Mouse (Mus musculus) G1E (cell line): ENCODE results near the gene Sidt1.

Experiments used
- CTCF ChIP-seq: IDR thresholded peaks from 2 replicates; pipeline ENCODE4 v1.5.1; 2012; ENCODE audit warnings: low read depth, low read length, inconsistent platforms, mixed read lengths
- GATA1 ChIP-seq: IDR thresholded peaks from 2 replicates; pipeline ENCODE4 v1.6.1; 2012; ENCODE audit warnings: borderline replicate concordance, low read length, inconsistent platforms, mixed read lengths
- POLR2AphosphoS5 ChIP-seq: IDR thresholded peaks from 2 replicates; pipeline ENCODE4 v1.6.1; 2012; ENCODE audit warnings: low read depth, low read length, inconsistent platforms; ENCODE audit not compliant: insufficient replicate concordance
- TAL1 ChIP-seq: conservative IDR thresholded peaks from 2 replicates; pipeline ENCODE4 v1.6.1; 2012; ENCODE audit warnings: low read depth, low read length, inconsistent platforms, mixed read lengths

DNA sequence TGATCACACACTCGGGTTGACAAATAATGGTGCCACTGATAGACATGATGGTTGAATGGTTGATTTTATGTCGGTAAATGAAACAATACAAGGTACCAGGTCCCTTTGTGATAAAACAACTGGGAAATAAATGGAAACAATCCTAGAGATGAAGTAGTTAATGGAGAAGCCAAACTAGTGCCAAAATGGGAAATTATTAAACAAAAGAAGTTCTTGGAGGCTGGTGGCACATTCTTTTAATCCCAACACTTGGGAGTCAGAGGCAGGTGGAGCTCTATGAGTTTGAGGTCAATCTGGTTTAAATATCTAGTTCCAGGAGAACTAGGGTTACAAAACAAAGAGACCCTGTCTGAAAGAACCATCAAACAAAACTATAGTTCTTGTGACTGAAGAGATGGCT is 68.1 kb downstream of the Sidt1 start:
- TF ChIP-seq CTCF (no peak), GATA1 (no peak), POLR2AphosphoS5 (no peak), TAL1 (no peak)
